Mouse (Mus musculus) adrenal gland, postnatal 36 days (tissue): ENCODE measurements at regions not wholly inside any gene's neighbourhood (a gene's known extent, or its start where the extent isn't known, plus 50 kb on each side); places are given as distances from the start of the nearest gene placed in this dataset.
A peak's percentile ranks its signal among the peaks of the same experiment; 100 is the strongest.

ENCODE experiments used
- DNase-seq, 2 experiments: peaks; one replicate each; pipeline ENCODE4 v3.0.0; 2021; ENCODE audit warnings: mixed read lengths in 1 of 2

DNA sequence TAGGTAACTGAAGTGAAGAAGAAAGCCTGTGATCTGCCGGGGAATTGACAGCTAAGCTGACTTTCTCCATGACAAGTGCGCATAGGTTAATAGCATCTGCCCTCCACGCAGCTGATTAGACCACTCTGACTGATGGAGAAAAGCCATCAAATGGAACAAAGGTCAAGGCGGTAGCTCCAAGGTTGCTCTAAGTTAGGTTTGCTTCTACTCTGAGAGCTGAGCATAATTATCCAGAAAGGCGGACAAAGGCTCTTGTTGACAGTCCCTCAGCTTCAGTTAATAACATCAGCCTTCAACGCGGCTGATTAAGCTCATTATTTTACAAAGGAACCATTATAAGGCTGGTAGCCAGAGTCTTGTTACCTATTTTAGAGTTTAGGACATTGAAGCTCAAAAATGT is 54.0 kb upstream of the Enpep start:
- no peak for DNase-seq

DNA sequence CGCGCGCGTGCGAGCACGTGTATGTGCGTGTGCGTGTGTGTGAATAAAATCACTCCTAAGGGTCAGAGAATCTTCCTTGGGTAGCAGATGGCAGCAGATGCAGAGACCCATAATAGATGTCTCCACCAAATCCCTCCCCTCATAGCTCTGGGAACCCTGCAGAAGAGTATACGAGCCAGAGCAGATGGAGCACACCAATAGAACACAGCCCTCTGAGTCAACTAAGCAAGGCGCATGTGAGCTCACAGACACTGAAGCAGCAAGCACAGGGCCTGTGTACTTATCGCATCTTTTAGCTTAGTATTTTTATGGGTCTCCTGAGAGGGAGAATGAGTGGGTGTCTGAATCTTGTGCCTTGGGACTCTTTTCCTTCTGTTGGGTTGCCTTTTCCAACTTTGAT is 58.0 kb upstream of the Enpep start:
- no peak for DNase-seq

GRCm38 (mm10) chr3:129391888-129392813 is 59.6 kb upstream of the Enpep start:
- no peak for DNase-seq

DNA sequence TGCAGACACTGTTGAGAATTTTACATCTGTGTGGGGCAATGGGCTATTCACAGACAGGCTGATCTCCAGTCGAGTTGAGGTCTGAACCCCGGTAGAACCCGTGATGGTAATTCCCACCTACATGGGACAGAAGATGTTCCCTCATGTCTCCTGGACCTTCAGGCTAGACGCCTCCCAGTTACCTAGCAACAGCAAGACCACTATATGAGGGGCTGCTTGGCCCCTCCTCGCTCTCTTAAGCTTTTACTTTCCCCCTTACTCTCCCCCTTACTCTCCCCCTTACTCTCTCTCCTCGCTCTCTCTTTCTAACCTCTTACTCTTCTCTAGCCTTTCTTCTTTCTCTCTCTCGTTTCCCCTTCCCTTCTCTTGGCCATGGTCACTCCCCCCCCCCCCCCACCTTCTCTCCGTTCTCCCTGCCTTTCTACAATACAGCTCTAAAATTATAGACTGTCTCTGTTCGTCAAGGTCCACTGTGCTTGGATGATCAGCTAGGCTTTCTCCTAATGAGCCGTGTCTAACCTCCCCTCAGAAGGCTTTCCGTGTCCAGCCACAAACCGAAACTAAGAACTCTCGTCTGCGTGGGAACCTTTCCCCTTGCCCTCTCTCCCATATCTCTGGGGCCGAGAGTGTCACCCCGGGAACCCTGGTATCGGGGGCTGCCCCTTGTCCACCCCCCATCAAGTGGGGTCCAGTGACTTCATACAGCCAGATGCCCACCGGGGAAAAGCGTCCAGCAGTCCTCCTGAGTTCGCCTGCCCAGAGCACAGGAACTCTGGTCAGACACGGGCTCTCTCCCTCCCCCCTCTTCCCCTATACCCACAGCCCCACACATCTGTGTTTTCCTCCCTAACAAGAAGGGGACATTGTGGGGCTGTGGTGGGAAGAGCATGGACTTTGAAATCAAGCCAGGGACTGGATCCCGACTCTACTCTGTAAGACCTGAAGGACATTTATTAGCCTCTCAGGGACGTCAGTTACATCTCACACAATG is 60.6 kb upstream of the Enpep start:
- DNase-seq, result peak in 1 of 2 experiments; percentile 6

- DNase-seq, result no peak
Observed at GRCm38 (mm10) chr3:129397481-129397880, 65.0 kb upstream of the Enpep start.

GRCm38 (mm10) chr3:129400092-129400924 is 67.8 kb upstream of the Enpep start:
- DNase-seq, result no peak

DNA sequence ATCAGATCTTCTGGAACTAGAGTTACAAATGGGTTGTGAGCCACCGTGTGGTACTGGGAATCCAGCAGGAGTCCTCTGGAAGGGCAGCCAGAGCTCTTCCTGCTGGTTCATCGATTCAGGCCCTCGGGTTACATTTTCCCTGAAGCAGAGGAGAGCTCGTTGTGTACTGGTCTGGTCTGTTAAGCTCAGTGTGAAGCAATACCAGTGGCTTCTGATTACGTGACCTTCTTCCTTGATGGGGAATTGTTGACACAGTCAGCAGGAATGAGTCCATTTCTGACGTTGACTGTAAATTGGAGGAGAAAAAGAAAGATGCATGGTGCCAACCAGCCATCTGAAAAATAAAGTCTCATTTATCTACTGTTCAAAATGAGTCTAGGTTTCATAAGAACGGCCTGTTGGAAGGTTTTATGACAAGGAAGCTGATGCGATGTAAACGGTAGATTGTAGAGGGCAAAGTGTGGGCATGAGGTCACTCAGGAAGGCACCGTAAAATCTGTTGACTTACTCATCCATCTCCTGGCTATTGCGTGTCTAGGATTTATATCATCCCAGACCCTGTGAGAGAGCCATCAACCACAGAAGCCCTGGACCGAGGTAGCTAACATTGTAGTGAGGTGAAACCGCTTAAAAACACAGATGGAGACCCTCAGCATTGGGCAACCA is 79.0 kb upstream of the Enpep start:
- DNase-seq, result no peak

GRCm38 (mm10) chr3:129412126-129412960 is 79.8 kb upstream of the Enpep start:
- DNase-seq, result no peak

DNA sequence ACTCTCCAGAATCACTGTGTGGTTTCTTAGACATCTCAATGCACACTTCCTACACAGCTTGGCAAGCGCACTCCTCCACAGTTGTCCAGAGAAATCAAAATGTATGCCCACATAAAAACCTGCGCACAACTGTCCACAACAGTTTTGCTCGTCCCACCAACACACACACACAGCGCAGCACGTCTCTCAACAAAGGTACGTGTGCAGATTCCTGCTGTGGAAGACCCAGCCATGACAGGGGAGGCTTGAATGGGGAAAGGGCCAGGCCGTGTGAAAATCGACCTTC is 80.4 kb upstream of the Enpep start:
- DNase-seq, result no peak

GRCm38 (mm10) chr3:129415656-129416055 is 83.1 kb upstream of the Enpep start:
- DNase-seq, result no peak

DNA sequence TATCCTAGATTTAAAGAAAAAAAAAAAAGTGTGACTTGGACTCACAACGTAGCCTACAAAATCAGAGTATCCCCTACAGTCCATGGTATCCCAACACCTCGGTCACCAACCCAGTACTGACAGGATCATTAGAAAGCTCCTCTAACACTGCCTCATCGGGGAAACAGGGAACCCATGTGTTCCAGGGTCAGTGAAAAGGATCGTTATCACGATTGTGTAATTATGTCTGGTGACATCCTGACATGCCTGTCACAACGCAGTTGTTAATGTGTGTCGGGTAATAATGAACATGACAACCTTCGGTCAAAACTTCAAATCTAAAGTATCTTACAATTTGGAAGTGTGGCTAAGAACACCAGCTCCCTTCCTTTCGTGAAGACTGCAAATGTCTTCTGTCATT is 83.8 kb upstream of the Enpep start:
- no peak for DNase-seq

GRCm38 (mm10) chr3:129421620-129422239 is 89.2 kb upstream of the Enpep start:
- peak; percentile 40 to 64 for DNase-seq

GRCm38 (mm10) chr3:129428750-129429149 is 96.2 kb upstream of the Enpep start:
- DNase-seq, result no peak

DNA sequence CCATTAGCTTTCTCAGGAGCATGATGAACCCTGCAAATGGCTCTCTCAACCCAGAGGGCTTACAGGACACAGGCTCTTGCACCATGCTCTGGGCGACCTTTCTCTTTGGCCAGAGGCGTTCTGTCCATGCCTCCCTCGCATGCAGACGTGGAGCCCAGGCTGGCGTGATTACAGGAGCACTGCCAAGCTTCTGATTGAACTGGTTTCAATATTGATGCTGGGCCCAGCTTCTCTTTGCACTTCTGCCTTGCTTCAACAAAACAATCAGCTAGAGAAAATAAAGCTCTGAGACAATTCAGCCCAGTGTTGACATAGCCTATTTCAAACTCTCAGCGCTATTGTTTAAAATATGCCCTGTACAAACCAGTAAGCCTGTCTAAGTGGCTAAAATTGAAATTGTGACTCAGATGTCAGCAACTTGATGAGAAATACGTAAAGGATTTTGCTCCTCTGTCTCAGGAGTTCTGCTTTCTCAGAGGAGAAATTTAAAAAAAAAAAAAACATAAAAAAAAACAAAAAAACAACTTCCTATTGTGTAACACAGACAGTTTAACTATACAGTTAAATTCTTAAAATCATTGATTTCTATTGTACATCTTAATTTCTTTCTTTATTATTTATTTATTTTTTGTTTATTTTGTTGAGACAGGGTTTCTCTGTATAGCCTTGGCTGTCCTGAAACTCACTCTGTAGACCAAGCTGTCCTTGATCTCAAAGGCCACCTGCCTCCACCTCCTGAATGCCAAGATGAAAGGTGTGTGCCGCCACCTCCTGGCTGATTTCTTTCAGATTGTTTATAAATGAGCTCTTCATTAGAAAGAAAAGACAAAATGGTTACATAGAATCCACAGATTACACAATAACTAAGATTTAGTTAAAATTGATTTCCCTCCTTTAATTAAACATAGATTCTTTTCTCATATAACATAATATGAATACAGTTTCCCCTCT is 96.9 kb upstream of the Enpep start:
- peak; percentile 19 to 57 for DNase-seq

- DNase-seq, result no peak
Observed at GRCm38 (mm10) chr3:129434056-129434455, 98.1 kb upstream of the Elovl6 start.

- peak in 1 of 2 experiments; percentile 12 for DNase-seq
Observed at GRCm38 (mm10) chr3:129437687-129438086, 94.5 kb upstream of the Elovl6 start.

DNA sequence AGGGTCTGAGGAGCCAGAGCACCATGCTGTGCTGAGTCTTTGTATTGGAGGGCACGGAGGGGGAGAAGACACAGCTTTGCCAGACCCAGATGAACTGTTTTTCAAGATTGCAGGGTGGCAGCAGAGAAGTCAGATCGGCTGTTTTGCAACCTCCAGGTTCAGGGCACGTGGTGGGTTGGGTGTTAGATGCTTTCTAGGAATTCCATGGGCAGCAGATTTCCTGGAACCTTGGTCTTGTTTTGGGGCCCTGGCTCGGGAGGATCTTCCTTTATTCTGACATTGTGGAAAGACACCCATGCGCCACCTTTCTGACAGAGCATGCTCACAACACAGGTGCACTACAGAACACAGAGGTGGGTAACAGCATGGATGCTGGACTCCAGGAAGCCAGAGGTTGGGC is 89.4 kb upstream of the Elovl6 start:
- DNase-seq, result no peak

- no peak for DNase-seq
Observed at GRCm38 (mm10) chr3:129444221-129444620, 87.9 kb upstream of the Elovl6 start.

GRCm38 (mm10) chr3:129445961-129446360 is 86.2 kb upstream of the Elovl6 start:
- DNase-seq, result no peak
